In genomic region chr2:167958843-167959242, GRCm38 (mm10) we compare ENCODE assay signal across 9 mouse cellular contexts. TPM values are rescaled to one million over a fixed set of nuclear protein-coding genes. Genes with fewer than 3 reads are reported as not detected.
DNase-seq lines count a peak whose midpoint lies in the region; ATAC-seq lines count a peak whose summit lies in the region.
"Had no signal": no experiment of that assay in that cellular context is flagged by ENCODE, and none has a peak within 500 bp of the region (broad histone marks: within the 10 kb centered on the region; RNA-seq: fewer than 3 reads in every experiment).

No protein-coding gene starts in this region.

- peaks cover 83% of the 10 kb centered on the region for H3K4me1 ChIP-seq in heart, embryonic 13.5 days

- H3K36me3 ChIP-seq in heart, embryonic 13.5 days: peaks cover 11% of the 10 kb centered on the region; the same call in 1 of the 2 replicates

- no peaks in the 10 kb centered on the region for H3K27me3 ChIP-seq in heart, embryonic 13.5 days (replicated peaks)
- H3K27me3 ChIP-seq: limb, embryonic 12.5 days had no signal

- H3K4me3 ChIP-seq in heart, embryonic 13.5 days: no peak overlapping the region
- H3K4me3 ChIP-seq: limb, embryonic 12.5 days had no signal

- peak; percentile 45 for DNase-seq in right cerebral cortex, adult 18-20 months
- DNase-seq in right cerebral cortex, postnatal 25 days: no peak
- peak; percentile 76 for DNase-seq in cerebellum, adult 9-10 months
- DNase-seq in kidney, postnatal 4 days: peak; percentile 69 to 79
- DNase-seq in lung, postnatal 36 days: peak; percentile 96
- peak; percentile 88 for DNase-seq in testis, postnatal 10 days (ENCODE audit: low spot score)
- no peak for DNase-seq in thymus, postnatal 25 days

- no peaks in the 10 kb centered on the region for H3K9me3 ChIP-seq in heart, embryonic 13.5 days
- H3K9me3 ChIP-seq: limb, embryonic 12.5 days had no signal

- peak overlapping the region; percentile 73 for H3K27ac ChIP-seq in heart, embryonic 13.5 days (replicated peaks)
- H3K27ac ChIP-seq: limb, embryonic 12.5 days had no signal

- peak overlapping the region; percentile 43 for H3K4me2 ChIP-seq in heart, embryonic 13.5 days
- H3K4me2 ChIP-seq: limb, embryonic 12.5 days had no signal

- WGBS in heart, embryonic 13.5 days: 23% methylated on average over 4 of the region's 4 CpGs

- peak overlapping the region; percentile 38 for H3K9ac ChIP-seq in heart, embryonic 13.5 days
- H3K9ac ChIP-seq: limb, embryonic 12.5 days had no signal

- no peak for ATAC-seq in heart, embryonic 13.5 days (ENCODE audit: extremely low read depth, insufficient number of reproducible peaks, low FRiP score, low TSS enrichment)

RNA-seq across cellular contexts. Expression of gene Ptpn1, which starts 27.0 kb away (rescaled TPM):
- 42.1 and 47.2 TPM in 2 replicates for polyA plus RNA-seq in heart, embryonic 13.5 days (2015; fragmentation: Nextera tagmentation; extraction: Ambion mirVana)

RNA-seq across cellular contexts. Expression of gene Ripor3, which starts 51.6 kb away (rescaled TPM):
- polyA plus RNA-seq in heart, embryonic 13.5 days (2015; fragmentation: Nextera tagmentation; extraction: Ambion mirVana): 0.67 and 1.2 TPM in 2 replicates

Comparison
In these comparisons a context has a peak if more than half of its experiments do, and no peak if none do; other contexts are left out.
1. DNase-seq: peak in right cerebral cortex, adult 18-20 months (single experiment), cerebellum, adult 9-10 months (single experiment), kidney, postnatal 4 days (2 of 2), lung, postnatal 36 days (single experiment) and testis, postnatal 10 days (single experiment); none in right cerebral cortex, postnatal 25 days (single experiment) and thymus, postnatal 25 days (single experiment).